Mouse (Mus musculus): ENCODE results near the gene Wbp11. TPM values are rescaled to one million over a fixed set of nuclear protein-coding genes. Genes with fewer than 3 reads are reported as not detected.

The Wbp11 gene
- polyA plus RNA-seq, 1 experiment from 2014 or later = 70.6 TPM

DNA sequence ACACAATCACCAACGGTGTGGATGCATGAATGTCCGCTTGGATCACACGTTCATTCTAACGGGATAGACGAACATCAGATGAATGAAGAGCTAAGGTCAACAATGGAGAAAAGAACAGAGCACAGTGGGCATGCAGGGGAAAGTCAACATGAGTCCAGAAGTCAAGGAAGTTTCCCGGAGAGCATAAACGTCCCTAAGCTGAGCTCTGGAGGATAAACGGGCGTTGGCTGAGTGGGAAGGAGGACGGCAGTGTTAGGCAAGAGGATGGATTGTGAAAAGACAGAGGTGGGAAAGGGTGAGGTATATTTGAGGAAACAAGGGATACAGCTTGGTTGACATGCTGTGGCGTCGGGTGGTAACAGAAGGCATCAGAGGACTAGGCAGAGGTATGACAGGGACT lies 45.9 kb downstream of the Wbp11 start:
- ATAC-seq (ENCODE audit: extremely low read depth, insufficient number of reproducible peaks, low FRiP score, low TSS enrichment) = no peak
- H3K4me2 ChIP-seq = no peak overlapping the region
- no peaks in the 10 kb centered on the region for H3K36me3 ChIP-seq
- WGBS = 84% methylated on average over 12 of the region's 12 CpGs
- no peak overlapping the region for H3K4me3 ChIP-seq
- no peaks in the 10 kb centered on the region for H3K27me3 ChIP-seq (replicated peaks)
- H3K4me1 ChIP-seq = no peaks in the 10 kb centered on the region
- no peaks in the 10 kb centered on the region for H3K9me3 ChIP-seq
- H3K27ac ChIP-seq (replicated peaks) = no peak overlapping the region
- H3K9ac ChIP-seq = no peak overlapping the region

- Histone ChIP-seq H3K36me3 (no peaks in the 10 kb centered on the region), H3K4me2 (no peak within 1 kb of the TSS), H3K9ac (no peak within 1 kb of the TSS), H3K4me1 (no peaks in the 10 kb centered on the region), H3K9me3 (no peaks in the 10 kb centered on the region), H3K4me3 (no peak within 1 kb of the TSS), H3K27ac (replicated peaks) (no peak within 1 kb of the TSS), H3K27me3 (replicated peaks) (no peaks in the 10 kb centered on the region)
- WGBS = 72% methylated on average over 20 of the region's 20 CpGs
- no peak for ATAC-seq (ENCODE audit: extremely low read depth, insufficient number of reproducible peaks, low FRiP score, low TSS enrichment)
Measured at GRCm38 (mm10) chr6:136781377-136781986, 46.6 kb downstream of the Wbp11 start, which contains the start of gene Gucy2c. Gene Gucy2c, minus strand, starts transcription at chr6:136781765.

DNA sequence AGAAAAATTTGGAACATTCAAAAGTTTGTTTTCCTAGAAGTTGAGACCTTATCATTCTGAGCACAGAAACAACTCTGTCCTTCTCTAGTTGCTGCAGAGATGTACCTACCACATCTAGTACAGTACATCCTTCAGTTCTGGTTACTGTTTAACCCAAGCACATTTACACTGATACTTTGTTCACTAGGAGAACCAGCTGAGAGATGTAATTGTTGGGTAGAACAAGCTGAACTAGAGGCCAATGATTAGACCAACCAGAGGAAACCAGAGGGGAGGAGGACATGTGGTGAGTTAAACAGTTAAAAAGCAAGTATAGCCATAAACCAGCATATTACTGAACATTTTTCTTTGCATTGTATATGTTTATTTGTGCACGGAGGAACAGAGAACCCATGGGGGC lies 51.6 kb downstream of the Wbp11 start:
- no peak overlapping the region for H3K4me3 ChIP-seq
- no peaks in the 10 kb centered on the region for H3K27me3 ChIP-seq (replicated peaks)
- WGBS = 83% methylated on average over 1 of the region's 1 CpGs
- H3K4me1 ChIP-seq = no peaks in the 10 kb centered on the region
- H3K9ac ChIP-seq = no peak overlapping the region
- H3K4me2 ChIP-seq = no peak overlapping the region
- no peaks in the 10 kb centered on the region for H3K9me3 ChIP-seq
- no peaks in the 10 kb centered on the region for H3K36me3 ChIP-seq
- no peak overlapping the region for H3K27ac ChIP-seq (replicated peaks)
- ATAC-seq (ENCODE audit: extremely low read depth, insufficient number of reproducible peaks, low FRiP score, low TSS enrichment) = no peak

DNA sequence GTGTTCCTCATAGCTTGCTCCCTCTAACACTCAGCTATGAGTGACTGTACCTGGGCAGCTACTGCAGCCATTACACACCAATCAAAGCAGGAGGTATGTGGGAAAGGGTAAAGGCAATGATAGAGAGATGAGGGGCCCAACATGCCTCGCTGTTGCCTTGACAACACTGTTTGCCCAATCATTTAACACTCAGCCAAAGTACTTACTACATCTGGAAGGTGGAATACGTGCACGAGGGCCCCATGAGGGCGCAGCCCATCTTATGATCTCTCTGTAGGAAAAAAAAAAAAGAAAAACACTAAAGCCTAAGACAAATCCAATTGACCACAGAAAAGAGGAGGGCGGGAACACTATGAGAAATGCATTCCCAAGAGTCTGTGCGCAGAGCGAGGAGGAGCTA lies 58.2 kb downstream of the Wbp11 start:
- WGBS = 65% methylated on average over 7 of the region's 7 CpGs

DNA sequence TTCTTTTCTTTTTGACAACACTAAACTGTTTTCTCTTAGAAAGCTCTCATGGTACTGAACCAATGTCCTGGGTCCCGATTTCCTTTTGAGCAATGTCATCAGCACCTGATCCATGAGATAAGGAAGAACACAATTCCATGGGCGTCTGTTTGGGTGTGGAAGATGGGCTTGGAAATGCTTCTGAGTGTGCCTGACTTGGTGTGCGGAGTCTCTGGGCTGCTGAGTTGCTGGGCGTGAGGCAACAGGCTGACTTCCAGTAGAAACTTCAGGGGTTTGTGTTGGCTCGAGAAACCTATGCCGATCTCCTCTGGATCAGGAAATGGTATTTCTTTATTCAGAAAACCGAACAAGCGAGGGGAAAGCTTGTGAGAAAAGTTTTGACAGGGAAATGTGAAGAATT lies 58.9 kb downstream of the Wbp11 start:
- Histone ChIP-seq H3K27ac (replicated peaks) (no peak overlapping the region), H3K9ac (no peak overlapping the region), H3K4me1 (peaks cover 5% of the 10 kb centered on the region), H3K4me2 (no peak overlapping the region), H3K27me3 (replicated peaks) (no peaks in the 10 kb centered on the region), H3K36me3 (no peaks in the 10 kb centered on the region), H3K9me3 (no peaks in the 10 kb centered on the region), H3K4me3 (no peak overlapping the region)
- 63% methylated on average over 8 of the region's 8 CpGs for WGBS
- ATAC-seq (ENCODE audit: extremely low read depth, insufficient number of reproducible peaks, low FRiP score, low TSS enrichment) = no peak

More for the DNA sequence above, 58.2 kb downstream of the Wbp11 start:
- no peak overlapping the region for H3K9ac ChIP-seq
- no peaks in the 10 kb centered on the region for H3K4me1 ChIP-seq
- H3K4me3 ChIP-seq = no peak overlapping the region
- no peaks in the 10 kb centered on the region for H3K36me3 ChIP-seq
- no peak for ATAC-seq (ENCODE audit: extremely low read depth, insufficient number of reproducible peaks, low FRiP score, low TSS enrichment)
- no peaks in the 10 kb centered on the region for H3K27me3 ChIP-seq (replicated peaks)
- H3K9me3 ChIP-seq = no peaks in the 10 kb centered on the region
- H3K4me2 ChIP-seq = no peak overlapping the region
- no peak overlapping the region for H3K27ac ChIP-seq (replicated peaks)

DNA sequence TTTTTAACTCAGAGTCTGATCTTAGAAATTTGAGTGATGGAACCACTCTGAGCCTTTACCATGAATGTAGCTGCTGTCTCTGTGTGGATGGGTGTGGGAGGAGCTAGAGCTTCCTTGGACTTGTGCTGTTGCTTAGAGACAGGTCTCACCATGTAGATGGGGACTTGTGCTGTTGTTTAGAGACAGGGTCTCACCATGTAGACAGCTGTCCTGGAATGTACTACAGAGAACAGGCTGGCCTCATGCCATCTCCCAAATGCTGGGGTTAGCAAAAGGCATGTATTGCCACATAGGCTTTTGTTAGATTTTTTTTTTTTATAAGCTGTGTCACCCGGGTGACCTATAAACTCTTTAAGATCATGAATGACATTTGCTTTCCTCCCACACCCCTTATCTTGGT lies 64.1 kb downstream of the Wbp11 start:
- Histone ChIP-seq H3K4me1 (peaks cover 14% of the 10 kb centered on the region), H3K9me3 (no peaks in the 10 kb centered on the region), H3K27me3 (replicated peaks) (no peaks in the 10 kb centered on the region), H3K4me3 (no peak overlapping the region), H3K27ac (replicated peaks) (peak overlapping the region; percentile 37; the same call in 1 of the 2 replicates), H3K4me2 (peak overlapping the region; percentile 5; the same call in 1 of the 2 replicates), H3K36me3 (no peaks in the 10 kb centered on the region), H3K9ac (no peak overlapping the region)
- ATAC-seq (ENCODE audit: extremely low read depth, insufficient number of reproducible peaks, low FRiP score, low TSS enrichment) = no peak
- 8% methylated on average over 1 of the region's 1 CpGs for WGBS

Small RNA genes within 50 kb of the gene (microRNA-seq; reads per million reads assigned to microRNA genes)
- not detected for gene Gm44364

Other genes with a start within 250 kb of the Wbp11 start
- gene Plbd1, start 166.3 kb downstream of the Wbp11 start, polyA plus RNA-seq (2015; fragmentation: Nextera tagmentation; extraction: Ambion mirVana) = 6.3 TPM in 2 replicates
- gene Gucy2c, start 46.5 kb downstream of the Wbp11 start, polyA plus RNA-seq (2015; fragmentation: Nextera tagmentation; extraction: Ambion mirVana) = 0.04 TPM in 2 replicates
- gene Hist4h4, start 23.8 kb downstream of the Wbp11 start, polyA plus RNA-seq (2015; fragmentation: Nextera tagmentation; extraction: Ambion mirVana) = 0.11 and 0.34 TPM in 2 replicates
- gene H2afj, start 20.0 kb downstream of the Wbp11 start, polyA plus RNA-seq (2015; fragmentation: Nextera tagmentation; extraction: Ambion mirVana) = 75.2 and 81.2 TPM in 2 replicates
- gene BC049715, start 607 bp downstream of the Wbp11 start, polyA plus RNA-seq (2015; fragmentation: Nextera tagmentation; extraction: Ambion mirVana) = 1.2 and 1.9 TPM in 2 replicates
- 0.20 TPM in 1 of 2 replicates, not detected in the other for gene Smco3, start 7.2 kb upstream of the Wbp11 start, polyA plus RNA-seq (2015; fragmentation: Nextera tagmentation; extraction: Ambion mirVana)
- gene Art4, start 29.5 kb upstream of the Wbp11 start, polyA plus RNA-seq (2015; fragmentation: Nextera tagmentation; extraction: Ambion mirVana) = 13.3 and 15.6 TPM in 2 replicates
- 290 and 310 TPM in 2 replicates for gene Mgp, start 47.6 kb upstream of the Wbp11 start, polyA plus RNA-seq (2015; fragmentation: Nextera tagmentation; extraction: Ambion mirVana)
- 0.80 and 0.96 TPM in 2 replicates for gene Erp27, start 93.9 kb upstream of the Wbp11 start, polyA plus RNA-seq (2015; fragmentation: Nextera tagmentation; extraction: Ambion mirVana)
- 0.36 TPM in 1 of 2 replicates, not detected in the other for gene Pde6h, start 95.6 kb upstream of the Wbp11 start, polyA plus RNA-seq (2015; fragmentation: Nextera tagmentation; extraction: Ambion mirVana)
- gene Arhgdib, start 113.7 kb upstream of the Wbp11 start, polyA plus RNA-seq (2015; fragmentation: Nextera tagmentation; extraction: Ambion mirVana) = 85.1 and 86.5 TPM in 2 replicates

Measured in heart, embryonic 13.5 days (tissue).